Mouse (Mus musculus) megakaryocyte, embryonic 14.5 days (primary cell): Measurements from ENCODE around the gene Zfp398. TPM values are rescaled to one million over a fixed set of nuclear protein-coding genes. Genes with fewer than 3 reads are reported as not detected.
A peak's percentile ranks its signal among the peaks of the same experiment; 100 is the strongest.

Source experiments
- H3K27me3 ChIP-seq: replicated peaks from 2 replicates; pipeline ENCODE3; 2012; ENCODE audit warnings: inconsistent platforms
- H3K36me3 ChIP-seq: replicated peaks from 2 replicates; pipeline ENCODE3; 2012; ENCODE audit warnings: low read length, inconsistent platforms, mixed read lengths
- H3K4me1 ChIP-seq: 2 replicates; pipeline ENCODE4 v1.6.1; 2012; ENCODE audit warnings: inconsistent platforms
- H3K4me3 ChIP-seq: replicated peaks from 2 replicates; pipeline ENCODE3; 2012; ENCODE audit warnings: moderate library complexity, mild to moderate bottlenecking, inconsistent platforms
- H3K9me3 ChIP-seq: 2 replicates; pipeline ENCODE4 v1.6.1; 2012; ENCODE audit warnings: inconsistent platforms
- FLI1 ChIP-seq: IDR thresholded peaks from 2 replicates; pipeline ENCODE4 v1.6.1; 2012; ENCODE audit warnings: low read length, inconsistent platforms, mixed read lengths
- GATA1 ChIP-seq: IDR thresholded peaks from 3 replicates; pipeline ENCODE4 v1.6.1; 2012; ENCODE audit warnings: mixed read lengths, low read length, inconsistent platforms, borderline replicate concordance
- polyA plus RNA-seq: library from polyadenylated mRNA; stranded (reverse); fragments of >175 nt; gene quantifications from 2 replicates; pipeline ENCODE4 v1.2.3, GENCODE M21; 2012; ENCODE audit warnings: low replicate concordance; ENCODE audit not compliant: insufficient read depth

The Zfp398 gene
- polyA plus RNA-seq, 1 experiment: 0.58 TPM

- peaks cover 16% of the 10 kb centered on the region for H3K27me3 ChIP-seq
- H3K4me1 ChIP-seq: peaks cover 7% of the 10 kb centered on the region
- TF ChIP-seq GATA1 (no peak), FLI1 (no peak)
- H3K36me3 ChIP-seq: no peaks in the 10 kb centered on the region
- no peak overlapping the region for H3K4me3 ChIP-seq
- H3K9me3 ChIP-seq: no peaks in the 10 kb centered on the region
Measured at GRCm38 (mm10) chr6:47821776-47822175, 13.7 kb upstream of the Zfp398 start.

GRCm38 (mm10) chr6:47824241-47824640, 11.2 kb upstream of the Zfp398 start:
- H3K4me1 ChIP-seq: peaks cover 13% of the 10 kb centered on the region
- H3K27me3 ChIP-seq: peaks cover 16% of the 10 kb centered on the region
- no peaks in the 10 kb centered on the region for H3K9me3 ChIP-seq
- H3K4me3 ChIP-seq: no peak overlapping the region
- H3K36me3 ChIP-seq: no peaks in the 10 kb centered on the region
- no peak for TF ChIP-seq FLI1
- TF ChIP-seq GATA1: no peak

- peaks cover 31% of the 10 kb centered on the region for H3K4me1 ChIP-seq
- TF ChIP-seq FLI1 (no peak), GATA1 (no peak)
- no peaks in the 10 kb centered on the region for H3K9me3 ChIP-seq
- peaks cover 6% of the 10 kb centered on the region for H3K27me3 ChIP-seq
- H3K36me3 ChIP-seq: no peaks in the 10 kb centered on the region
- H3K4me3 ChIP-seq: no peak overlapping the region
Measured at GRCm38 (mm10) chr6:47827462-47827861, 8.0 kb upstream of the Zfp398 start.

- peaks cover 24% of the 10 kb centered on the region for H3K4me1 ChIP-seq
- no peaks in the 10 kb centered on the region for H3K36me3 ChIP-seq
- TF ChIP-seq GATA1 (no peak), FLI1 (no peak)
- no peaks in the 10 kb centered on the region for H3K9me3 ChIP-seq
- H3K27me3 ChIP-seq: peaks cover 4% of the 10 kb centered on the region
- peak overlapping the region; percentile 10 for H3K4me3 ChIP-seq
Measured at GRCm38 (mm10) chr6:47828950-47829349, 6.5 kb upstream of the Zfp398 start.

GRCm38 (mm10) chr6:47830104-47831078, 5.1 kb upstream of the Zfp398 start, which contains the start of gene Zfp786:
Gene Zfp786 (minus strand): TSS chr6:47830867.
- H3K36me3 ChIP-seq: no peaks in the 10 kb centered on the region
- peak within 1 kb of the TSS; percentile 94 for H3K4me3 ChIP-seq
- no peaks in the 10 kb centered on the region for H3K9me3 ChIP-seq
- H3K4me1 ChIP-seq: peaks cover 30% of the 10 kb centered on the region
- H3K27me3 ChIP-seq: peaks cover 2% of the 10 kb centered on the region
- TF ChIP-seq FLI1: no peak
- no peak for TF ChIP-seq GATA1

GRCm38 (mm10) chr6:47832220-47832619, 3.2 kb upstream of the Zfp398 start:
- Histone ChIP-seq H3K27me3 (no peaks in the 10 kb centered on the region), H3K4me1 (peaks cover 36% of the 10 kb centered on the region), H3K4me3 (no peak overlapping the region), H3K9me3 (no peaks in the 10 kb centered on the region), H3K36me3 (no peaks in the 10 kb centered on the region)
- no peak for TF ChIP-seq FLI1
- TF ChIP-seq GATA1: no peak

- peaks cover 45% of the 10 kb centered on the region for H3K4me1 ChIP-seq
- H3K9me3 ChIP-seq: no peaks in the 10 kb centered on the region
- H3K27me3 ChIP-seq: no peaks in the 10 kb centered on the region
- peaks cover 10% of the 10 kb centered on the region for H3K36me3 ChIP-seq
- H3K4me3 ChIP-seq: peak overlapping the region; percentile 100
- TF ChIP-seq GATA1 (no peak), FLI1 (no peak)
Measured at GRCm38 (mm10) chr6:47835984-47836521, 592 bp downstream of the Zfp398 start.

- no peaks in the 10 kb centered on the region for H3K9me3 ChIP-seq
- no peaks in the 10 kb centered on the region for H3K27me3 ChIP-seq
- H3K4me1 ChIP-seq: peaks cover 54% of the 10 kb centered on the region
- no peak for TF ChIP-seq GATA1
- H3K36me3 ChIP-seq: peaks cover 13% of the 10 kb centered on the region
- H3K4me3 ChIP-seq: no peak overlapping the region
Measured at GRCm38 (mm10) chr6:47837630-47838029, 2.2 kb downstream of the Zfp398 start.

- H3K4me3 ChIP-seq: no peak overlapping the region
- peaks cover 47% of the 10 kb centered on the region for H3K4me1 ChIP-seq
- TF ChIP-seq FLI1 (no peak), GATA1 (no peak)
- no peaks in the 10 kb centered on the region for H3K27me3 ChIP-seq
- H3K36me3 ChIP-seq: peaks cover 28% of the 10 kb centered on the region
- no peaks in the 10 kb centered on the region for H3K9me3 ChIP-seq
Measured at GRCm38 (mm10) chr6:47841077-47841476, 5.6 kb downstream of the Zfp398 start.

- Histone ChIP-seq H3K4me3 (no peak overlapping the region), H3K4me1 (peaks cover 44% of the 10 kb centered on the region), H3K36me3 (peaks cover 33% of the 10 kb centered on the region), H3K9me3 (no peaks in the 10 kb centered on the region), H3K27me3 (no peaks in the 10 kb centered on the region)
- TF ChIP-seq GATA1 (no peak), FLI1 (no peak)
Measured at GRCm38 (mm10) chr6:47841831-47842230, 6.4 kb downstream of the Zfp398 start.
